Mouse (Mus musculus) heart, embryonic 14.5 days (tissue): ENCODE data around the gene Cyp2j8. TPM values are rescaled to one million over a fixed set of nuclear protein-coding genes. Genes with fewer than 3 reads are reported as not detected.
"Not testable (repeated sequence)": the region's sequence is repeated elsewhere in the genome, so short reads cannot be mapped to it uniquely, and the experiment has no call there.

ENCODE experiments used
- ATAC-seq: fragments of 200-750 bp; cut with Nextera tagmentation; 2 replicates; pipeline ENCODE4 v1.8.0; 2017; ENCODE audit warnings: low read depth, moderate TSS enrichment; ENCODE audit not compliant: insufficient number of reproducible peaks, insufficient read depth, low FRiP score
- H3K27ac ChIP-seq, 2 experiments: fragments of 200-500 bp in 1 of 2; fragments of 300-500 bp in 1 of 2; sonication (generic) in 1 of 2; replicated peaks in 1 of 2; 2 replicates each; pipeline ENCODE4 v1.5.1; 2012 to 2014; ENCODE audit warnings: low read depth in 2 of 2, low read length in 2 of 2, control low read depth in 1 of 2, mild to moderate bottlenecking in 1 of 2, mixed read lengths in 1 of 2; ENCODE audit not compliant: control insufficient read depth in 1 of 2, insufficient read depth in 1 of 2
- H3K27me3 ChIP-seq: fragments of 300-500 bp; sonication (generic); 2 replicates; pipeline ENCODE4 v1.6.1; 2014; ENCODE audit warnings: mild to moderate bottlenecking, low read length, control low read depth; ENCODE audit not compliant: control insufficient read depth, insufficient read depth
- H3K36me3 ChIP-seq: fragments of 300-500 bp; sonication (generic); 2 replicates; pipeline ENCODE4 v1.6.1; 2014; ENCODE audit warnings: mild to moderate bottlenecking, control low read depth, low read length, mixed read lengths; ENCODE audit not compliant: control insufficient read depth, insufficient read depth
- H3K4me1 ChIP-seq, 2 experiments: fragments of 200-500 bp in 1 of 2; fragments of 300-500 bp in 1 of 2; sonication (generic) in 1 of 2; 2 replicates each; pipeline ENCODE4 v1.6.1; 2012 to 2014; ENCODE audit warnings: low read length in 2 of 2, control low read depth in 1 of 2, mixed read lengths in 1 of 2; ENCODE audit not compliant: control insufficient read depth in 2 of 2, insufficient read depth in 2 of 2
- H3K4me2 ChIP-seq: fragments of 300-500 bp; sonication (generic); 2 replicates; pipeline ENCODE4 v1.6.1; 2014; ENCODE audit warnings: mild to moderate bottlenecking, low read length
- H3K4me3 ChIP-seq, 2 experiments: fragments of 200-500 bp in 1 of 2; fragments of 300-500 bp in 1 of 2; sonication (generic) in 1 of 2; 2 replicates each; pipeline ENCODE4 v1.5.1; 2012 to 2014; ENCODE audit warnings: low read length in 2 of 2, mild to moderate bottlenecking in 2 of 2, control low read depth in 1 of 2, low read depth in 1 of 2, moderate library complexity in 1 of 2; ENCODE audit not compliant: control insufficient read depth in 1 of 2, insufficient read depth in 1 of 2
- H3K9ac ChIP-seq: fragments of 300-500 bp; sonication (generic); 2 replicates; pipeline ENCODE4 v1.6.1; 2014; ENCODE audit warnings: mild to moderate bottlenecking, low read length
- H3K9me3 ChIP-seq: fragments of 300-500 bp; sonication (generic); 2 replicates; pipeline ENCODE4 v1.6.1; 2016; ENCODE audit warnings: low read length, control low read depth; ENCODE audit not compliant: control insufficient read depth
- WGBS: fragments of 180-500 bp; shearing (Covaris S2); extraction: QIAGEN DNeasy Blood & Tissue Kit; methylation state at CpG from one replicate; pipeline ENCODE4 v1.1.7; 2014; 5-methylcytosine and 5-hydroxymethylcytosine counted together
- polyA plus RNA-seq: library from polyadenylated mRNA; unstranded; fragments of >200 nt; fragmentation: Nextera tagmentation; extraction: Ambion mirVana; gene quantifications from 2 replicates; pipeline ENCODE4 v1.2.1, GENCODE M21; 2014

Gene Cyp2j8
- polyA plus RNA-seq, 1 experiment from 2014 or later, result not detected

DNA sequence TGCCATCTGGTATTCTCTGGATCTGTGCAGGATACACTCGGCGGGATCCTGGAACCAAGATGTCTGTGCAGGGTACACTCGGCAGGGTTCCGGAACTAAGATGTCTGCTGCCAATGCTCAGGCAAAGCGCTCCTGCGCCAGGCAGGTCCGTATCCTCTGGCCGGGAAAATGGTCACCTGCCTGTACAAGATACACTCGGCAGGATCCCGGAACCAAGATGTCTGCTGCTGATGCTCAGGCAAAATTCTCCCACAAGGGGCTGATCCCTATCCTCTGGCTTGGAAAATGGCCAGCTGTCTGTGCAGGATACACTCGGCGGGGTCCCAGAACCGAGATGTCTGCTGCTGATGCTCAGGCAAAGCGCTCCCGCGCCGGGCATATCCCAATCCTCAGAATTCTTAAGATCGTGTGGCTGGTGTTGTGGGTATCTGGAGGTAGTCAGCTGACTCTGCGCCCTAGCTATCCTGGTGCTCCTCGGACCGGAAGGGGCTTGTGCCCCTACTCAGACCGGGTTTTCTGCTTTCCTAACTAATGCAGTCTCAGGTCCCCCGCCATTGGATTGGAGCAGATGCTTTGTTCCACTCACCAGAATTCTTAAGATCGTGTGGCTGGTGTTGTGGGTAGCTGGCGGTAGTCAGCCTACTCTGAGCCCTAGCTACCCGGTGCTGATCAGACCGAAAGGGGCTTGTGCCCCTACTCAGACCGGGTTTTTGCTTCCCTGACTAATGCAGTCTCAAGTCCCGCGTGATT lies 43.7 kb downstream of the Cyp2j8 start:
- not testable (repeated sequence) for ATAC-seq, H3K36me3 ChIP-seq, H3K4me1 ChIP-seq, H3K4me2 ChIP-seq, H3K4me3 ChIP-seq, H3K27me3 ChIP-seq, H3K9me3 ChIP-seq, H3K9ac ChIP-seq, H3K27ac ChIP-seq
- 72% methylated on average over 30 of the region's 30 CpGs for WGBS

Other genes with a start within 250 kb of the Cyp2j8 start
- gene Cyp2j11, start 158.7 kb downstream of the Cyp2j8 start, polyA plus RNA-seq, result not detected in 2 replicates
- gene Cyp2j6, start 46.3 kb upstream of the Cyp2j8 start, polyA plus RNA-seq, result 3.9 and 5.8 TPM in 2 replicates
- gene Cyp2j9, start 84.2 kb upstream of the Cyp2j8 start, polyA plus RNA-seq, result 1.5 and 1.6 TPM in 2 replicates
- not detected in 2 replicates for gene Cyp2j5, start 156.8 kb upstream of the Cyp2j8 start, polyA plus RNA-seq